Mouse (Mus musculus) brain, embryonic 14.5 days (tissue): ENCODE measurements around the gene Dscaml1. TPM values are rescaled to one million over a fixed set of nuclear protein-coding genes. Genes with fewer than 3 reads are reported as not detected.

Source experiments
- DNase-seq: peaks from one replicate; pipeline ENCODE4 v3.0.0-alpha.2; 2011; ENCODE audit warnings: low read depth
- CTCF ChIP-seq: fragments of 200-500 bp; IDR thresholded peaks from 2 replicates; pipeline ENCODE4 v1.5.1; 2012; ENCODE audit warnings: inconsistent platforms, mild to moderate bottlenecking, moderate library complexity, borderline replicate concordance; ENCODE audit not compliant: insufficient read depth, insufficient read length; ENCODE audit errors: extremely low read depth
- POLR2A ChIP-seq: fragments of 200-500 bp; IDR thresholded peaks from 2 replicates; pipeline ENCODE4 v1.6.1; 2012; ENCODE audit warnings: mild to moderate bottlenecking, inconsistent platforms, borderline replicate concordance; ENCODE audit not compliant: poor library complexity, insufficient read depth, insufficient read length, severe bottlenecking; ENCODE audit errors: extremely low read depth
- polyA plus RNA-seq: library from polyadenylated mRNA; depleted of rRNA; stranded (reverse); fragments of >200 nt; gene quantifications from 2 replicates; pipeline ENCODE4 v1.2.3, GENCODE M21; 2012

Gene Dscaml1
- polyA plus RNA-seq, 1 experiment, result 36.8 TPM

DNA sequence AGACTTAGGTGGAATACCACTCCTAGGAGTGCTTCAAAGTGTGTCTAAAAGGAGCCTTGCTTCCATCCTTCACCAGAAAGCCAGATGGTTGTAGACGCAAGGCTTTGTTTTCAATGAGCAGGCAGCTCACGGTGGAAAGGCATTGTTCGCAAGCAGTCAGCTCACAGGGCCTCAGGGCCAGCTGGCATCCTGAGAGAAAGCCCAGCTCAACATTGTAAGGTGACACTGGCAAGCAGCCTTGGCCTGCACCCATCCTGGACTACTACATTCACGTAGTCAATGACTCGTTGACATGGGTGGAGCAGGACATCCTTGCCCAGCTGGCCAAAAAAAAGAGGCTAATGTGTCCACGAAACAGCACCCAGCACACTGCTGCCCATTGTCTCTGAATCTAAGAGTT is 134.6 kb downstream of the Dscaml1 start:
- DNase-seq, result peak; percentile 74
- TF ChIP-seq CTCF (no peak), POLR2A (no peak)

DNA sequence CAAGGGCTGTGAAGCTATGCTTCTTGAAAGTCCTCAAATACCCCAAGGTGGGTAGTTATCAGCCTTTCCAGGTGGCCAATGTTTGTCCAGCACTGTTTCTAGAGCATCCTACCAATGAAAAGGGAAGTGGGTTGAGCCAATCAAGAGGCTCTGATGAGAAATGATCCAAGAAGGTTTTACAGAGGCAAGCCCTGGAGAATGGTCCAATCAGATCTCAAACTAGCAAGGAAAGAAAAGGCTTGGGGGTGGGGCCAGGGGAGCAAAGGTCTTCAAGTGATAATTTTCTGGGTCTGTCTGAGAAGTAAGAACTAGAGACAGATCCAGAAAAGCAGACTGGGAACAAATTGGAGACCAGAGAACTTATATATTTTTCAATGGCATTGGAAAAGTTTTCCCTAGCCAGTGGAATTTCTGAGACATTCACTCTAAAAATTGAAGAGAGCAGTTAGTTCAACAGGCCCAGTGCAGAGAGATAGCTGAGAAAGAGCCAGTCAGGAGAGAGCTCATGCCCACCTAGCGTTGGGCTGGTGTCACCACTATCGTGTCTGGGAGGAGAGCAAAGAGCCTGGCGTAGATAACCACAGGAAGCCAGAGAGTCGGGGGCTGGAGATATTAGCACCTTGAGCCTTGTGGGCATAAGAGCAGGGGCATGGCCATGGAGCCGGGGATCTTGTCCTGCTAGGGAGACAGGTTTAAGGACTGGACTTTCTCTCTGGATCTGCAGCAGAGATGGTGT is 140.6 kb downstream of the Dscaml1 start:
- no peak for DNase-seq
- TF ChIP-seq POLR2A (no peak), CTCF (no peak)

DNA sequence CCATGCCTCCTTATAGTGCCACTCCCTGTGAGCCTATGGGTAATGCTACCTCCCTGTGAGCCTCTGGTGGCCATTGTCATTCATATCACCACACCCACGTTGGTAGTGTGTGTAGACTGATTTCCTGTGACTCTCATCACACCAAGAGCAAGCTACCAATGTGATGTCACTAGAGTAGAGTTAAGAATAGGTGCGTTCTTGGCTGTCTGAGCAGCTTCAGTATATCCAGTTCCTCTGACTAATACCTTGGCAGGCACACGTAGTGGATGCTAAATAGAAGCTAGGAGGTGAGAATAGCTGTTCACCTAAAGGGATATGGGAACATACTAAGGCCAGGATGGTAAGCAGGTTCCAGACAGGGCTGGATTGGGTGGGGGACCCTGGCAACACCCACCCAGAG is 143.3 kb downstream of the Dscaml1 start:
- TF ChIP-seq POLR2A (no peak), CTCF (no peak)
- no peak for DNase-seq

DNA sequence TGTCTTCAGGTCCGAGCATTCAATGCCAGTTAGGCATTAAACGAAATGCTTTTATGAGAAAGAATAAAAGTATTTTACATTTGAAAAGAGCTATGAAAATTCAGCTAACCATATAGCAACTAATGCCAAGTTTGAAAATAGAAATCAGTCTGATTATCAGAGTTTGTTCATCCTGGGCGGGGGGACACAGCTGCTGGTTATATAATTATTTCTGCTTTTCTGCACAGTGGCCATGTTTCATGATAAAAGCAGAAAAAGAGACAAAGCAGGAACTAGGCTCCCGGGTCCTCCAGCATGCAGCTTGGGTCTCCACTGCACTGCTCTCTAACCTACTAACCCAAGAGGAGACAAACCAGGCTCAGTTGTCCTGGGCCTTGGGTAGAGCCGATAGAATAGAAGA is 143.9 kb downstream of the Dscaml1 start:
- no peak for DNase-seq
- TF ChIP-seq CTCF (no peak), POLR2A (no peak)

DNA sequence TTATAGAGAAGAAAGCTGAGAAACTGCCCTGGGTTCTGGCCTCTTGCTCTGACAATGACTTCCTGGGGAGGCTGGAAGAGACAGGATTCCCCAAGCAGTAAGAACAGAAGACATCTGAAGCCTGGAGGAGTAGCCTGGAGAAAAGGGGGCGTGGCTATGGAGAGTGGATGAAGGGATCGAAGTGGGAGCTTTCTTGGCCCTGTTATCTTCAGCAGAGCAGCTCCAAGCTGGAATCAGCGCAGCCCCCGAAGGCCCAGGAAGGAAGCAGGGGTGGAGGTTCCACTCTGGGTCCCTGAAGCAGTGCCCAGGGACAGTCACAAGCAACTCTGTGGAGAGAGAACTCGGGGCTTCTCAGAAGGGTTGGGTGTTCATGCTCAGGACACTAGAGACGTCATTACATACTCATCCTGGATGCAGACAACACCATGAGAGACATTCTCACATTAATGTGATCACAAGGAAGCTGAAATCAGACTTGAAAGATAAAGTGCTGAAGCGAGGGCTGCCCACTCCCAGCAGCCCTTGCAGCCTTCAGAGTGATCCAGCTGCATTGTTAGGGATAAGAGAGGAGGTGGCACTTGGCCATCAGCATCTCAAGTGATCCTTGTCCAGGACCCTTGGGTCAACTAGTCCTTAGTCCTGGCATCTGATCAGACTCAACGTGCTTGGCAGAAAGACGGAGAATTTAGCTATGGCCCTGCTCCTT is 146.5 kb downstream of the Dscaml1 start:
- DNase-seq, result peak; percentile 72
- TF ChIP-seq CTCF (no peak), POLR2A (no peak)

DNA sequence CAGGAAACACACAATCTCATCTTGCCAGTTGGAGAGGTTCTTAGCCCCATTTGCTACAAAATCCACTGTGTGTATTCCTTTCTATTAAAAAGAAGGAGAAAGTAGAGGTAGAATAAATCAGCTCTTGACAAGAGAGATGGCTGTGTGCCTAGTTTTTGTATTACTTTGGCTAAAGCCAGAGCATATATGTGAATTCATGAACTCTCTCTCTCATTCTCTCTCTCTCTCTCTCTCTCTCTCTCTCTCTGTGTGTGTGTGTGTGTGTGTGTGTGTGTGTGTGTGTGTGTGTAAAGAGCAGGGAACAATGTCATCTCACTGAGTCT is 147.0 kb downstream of the Dscaml1 start:
- TF ChIP-seq CTCF, result no peak
- no peak for DNase-seq

DNA sequence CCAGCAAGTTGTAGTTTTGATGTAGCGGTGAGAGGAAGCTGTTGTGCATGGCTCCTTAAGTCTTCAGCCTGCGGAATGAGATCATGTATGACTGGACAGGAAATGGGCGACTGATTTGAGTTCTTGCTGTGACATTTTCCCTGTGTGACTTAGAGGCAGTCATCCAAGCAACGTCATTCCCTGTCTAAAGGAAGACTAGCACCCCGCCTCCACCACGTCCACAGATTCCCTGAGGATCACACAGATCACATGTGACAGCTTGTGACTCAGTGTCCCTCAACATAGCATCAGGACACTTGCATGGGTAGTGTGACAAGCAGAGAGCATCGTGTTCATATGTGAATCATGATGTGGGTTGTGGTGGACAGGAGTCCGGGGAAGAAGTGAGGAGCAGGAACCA is 147.6 kb downstream of the Dscaml1 start:
- no peak for DNase-seq
- TF ChIP-seq POLR2A (no peak), CTCF (no peak)

DNA sequence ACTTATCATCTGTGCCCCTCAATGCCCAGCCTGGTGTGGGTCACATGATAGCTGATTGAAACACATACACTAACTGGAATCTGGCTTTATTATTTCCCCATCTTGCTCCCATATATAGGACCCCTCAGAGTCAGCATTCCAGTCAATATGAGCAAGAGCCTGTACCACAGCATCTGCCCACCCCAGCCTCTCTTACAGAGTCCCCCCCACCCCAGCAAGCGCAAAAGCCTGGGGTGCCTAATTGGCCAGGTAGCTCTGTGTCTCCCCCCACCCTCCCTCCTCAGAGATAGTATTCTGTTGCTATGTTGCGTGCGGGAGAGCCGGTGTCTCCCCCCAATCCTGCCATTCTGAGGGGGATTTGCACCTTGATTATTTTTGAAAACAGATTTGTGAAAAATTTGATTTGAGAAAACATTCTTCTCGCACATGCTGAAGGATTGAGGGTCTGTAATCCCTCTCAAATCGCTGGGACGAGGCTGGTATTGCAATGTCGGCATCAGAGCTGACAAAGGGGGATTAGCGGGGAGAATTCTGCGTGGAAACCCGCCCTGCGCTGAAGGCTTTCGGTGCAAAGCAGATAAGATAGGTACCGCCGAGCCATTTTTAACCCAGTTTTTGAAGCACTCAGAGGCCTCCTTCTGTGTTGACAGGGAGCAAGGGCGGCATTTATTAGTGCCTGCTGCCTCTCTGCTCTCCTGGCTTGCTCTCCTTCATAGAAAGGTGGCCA is 153.8 kb downstream of the Dscaml1 start:
- peak; percentile 66 for DNase-seq
- no peak for TF ChIP-seq POLR2A
- TF ChIP-seq CTCF, result no peak

DNA sequence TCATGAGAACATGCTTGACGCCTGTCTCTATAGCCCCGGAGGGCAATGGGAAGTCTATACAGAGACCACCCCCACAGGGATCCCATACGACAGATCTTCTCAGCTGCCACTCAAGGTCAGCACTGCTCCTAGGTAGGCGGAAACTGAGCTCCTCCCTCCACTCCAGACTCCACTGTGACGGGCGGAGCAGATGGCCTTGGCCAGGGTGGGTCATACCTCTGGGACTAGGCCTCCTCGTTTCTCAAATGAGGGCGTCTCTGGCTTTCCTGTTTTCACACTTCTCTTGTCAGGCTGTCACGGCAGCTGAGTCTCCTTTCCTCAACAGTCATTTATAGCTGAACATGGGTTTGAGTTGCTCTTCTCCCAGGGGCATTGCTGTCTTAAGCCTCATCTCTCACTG is 160.0 kb downstream of the Dscaml1 start:
- no peak for TF ChIP-seq CTCF
- TF ChIP-seq POLR2A, result no peak

DNA sequence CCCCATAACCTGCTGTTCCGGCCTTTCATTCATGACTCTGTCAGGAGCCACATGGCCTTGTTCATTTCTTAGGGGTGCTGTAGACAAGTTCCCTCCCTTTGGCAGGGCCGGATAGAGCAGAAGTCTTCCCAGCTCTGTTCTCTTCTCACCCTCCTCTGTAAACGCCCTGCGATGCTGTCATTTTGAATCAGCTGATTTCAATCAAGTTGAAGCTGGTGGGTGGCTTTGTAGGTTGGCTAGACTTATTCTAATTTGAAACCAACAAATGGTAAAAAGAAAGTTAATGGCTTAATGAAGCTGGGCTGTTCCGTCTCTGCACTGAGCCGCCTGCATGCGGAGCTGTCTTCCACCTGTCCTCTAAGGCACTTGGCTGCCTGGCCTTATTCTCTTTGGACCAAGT is 161.3 kb downstream of the Dscaml1 start:
- DNase-seq, result no peak
- TF ChIP-seq CTCF (no peak), POLR2A (no peak)

More for the DNA sequence above, 160.0 kb downstream of the Dscaml1 start:
- DNase-seq, result peak; percentile 51

DNA sequence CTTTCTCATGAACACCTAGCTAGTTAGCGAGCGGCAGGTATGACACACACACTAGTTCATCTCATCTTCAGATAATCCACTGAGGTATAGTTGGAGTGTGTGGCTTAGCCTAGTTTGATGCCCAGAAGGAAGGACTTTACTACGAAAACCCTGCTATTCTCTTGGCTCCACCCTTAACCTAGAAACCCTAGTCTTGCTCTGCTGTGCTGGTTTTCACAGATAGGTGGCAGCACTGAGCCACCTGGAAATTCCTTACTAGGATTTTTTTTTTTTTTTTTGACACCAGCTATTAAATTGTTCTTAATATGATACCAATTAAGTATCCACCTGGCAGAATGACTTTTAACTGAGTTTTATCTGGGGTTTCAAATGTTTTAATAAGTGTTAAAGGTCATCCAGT is 163.4 kb downstream of the Dscaml1 start:
- no peak for DNase-seq
- TF ChIP-seq POLR2A, result no peak
- TF ChIP-seq CTCF, result peak; percentile 70; the same call in 1 of the 2 replicates

DNA sequence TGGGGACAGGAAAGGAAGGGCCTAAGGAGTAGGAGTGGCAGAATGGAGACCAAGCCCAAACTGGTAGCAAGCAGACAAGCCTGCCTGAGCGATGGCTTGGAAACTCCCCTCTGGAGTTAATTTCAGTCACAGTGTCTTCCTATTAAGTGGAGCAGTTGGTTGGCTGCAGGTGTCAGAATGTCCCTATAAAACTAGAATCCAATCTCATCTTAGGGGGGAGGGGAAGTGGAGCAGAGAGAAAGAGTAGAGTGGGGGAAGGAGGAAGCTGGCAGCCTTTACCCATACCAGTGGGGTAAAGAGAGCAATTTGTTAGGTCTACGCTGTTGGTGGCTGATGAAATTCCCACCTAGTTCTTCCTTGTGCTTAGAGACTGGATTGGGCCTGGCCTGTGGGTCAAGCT is 164.6 kb downstream of the Dscaml1 start:
- no peak for DNase-seq
- TF ChIP-seq CTCF (no peak), POLR2A (no peak)

DNA sequence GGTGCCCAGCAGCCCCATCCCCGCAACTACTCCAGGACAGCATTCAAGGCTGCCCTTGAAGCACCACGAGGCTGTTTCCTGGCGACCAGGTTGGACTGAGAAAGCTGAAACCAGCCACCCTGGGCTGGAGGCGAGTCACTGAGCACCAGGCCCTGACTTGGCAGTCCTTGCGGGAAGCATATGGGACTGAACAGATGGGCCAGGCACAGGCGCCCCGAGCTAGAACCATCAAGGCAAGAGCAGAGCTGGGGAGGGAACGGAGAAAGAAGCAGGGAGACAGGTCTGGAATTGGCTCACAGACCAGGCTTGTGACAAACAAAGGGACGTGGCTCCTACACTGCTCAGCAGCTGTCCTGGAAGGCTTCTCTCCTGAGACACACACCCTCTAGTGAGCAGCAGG is 165.9 kb downstream of the Dscaml1 start:
- TF ChIP-seq POLR2A (no peak), CTCF (no peak)

More for the DNA sequence above, 165.9 kb downstream of the Dscaml1 start:
- DNase-seq, result peak; percentile 78
